20 mouse cellular contexts compared by ENCODE assay signal in genomic region chr3:79564875-79565606, GRCm38 (mm10). TPM values are rescaled to one million over a fixed set of nuclear protein-coding genes. Genes with fewer than 3 reads are reported as not detected.
A peak's percentile ranks its signal among the peaks of the same experiment; 100 is the strongest.
DNase-seq lines count a peak whose midpoint lies in the region; ATAC-seq and TF ChIP-seq lines count a peak whose summit lies in the region.
"Had no signal": no experiment of that assay in that cellular context is flagged by ENCODE, and none has a peak within 500 bp of the region (broad histone marks: within the 10 kb centered on the region; RNA-seq: fewer than 3 reads in every experiment).

No protein-coding gene starts in this region.

- peak overlapping the region; percentile 19 for H3K9ac ChIP-seq in liver, adult 2 months (ENCODE audit: low read depth, low read length)
- H3K9ac ChIP-seq: forebrain, embryonic 13.5 days; hindbrain, embryonic 15.5 days; limb, embryonic 15.5 days; neural tube, embryonic 15.5 days had no signal

- H3K9me3 ChIP-seq in erythroblast, embryonic 14.5 days (ENCODE audit: control insufficient read depth, low read length), result no peaks in the 10 kb centered on the region
- H3K9me3 ChIP-seq: forebrain, embryonic 13.5 days; hindbrain, embryonic 15.5 days; limb, embryonic 15.5 days; neural tube, embryonic 15.5 days had no signal

- no peaks in the 10 kb centered on the region for H3K27me3 ChIP-seq in erythroblast, embryonic 14.5 days (ENCODE audit: control insufficient read depth)
- no peaks in the 10 kb centered on the region for H3K27me3 ChIP-seq in liver, adult 2 months (ENCODE audit: control insufficient read depth, insufficient read depth, low read length)
- H3K27me3 ChIP-seq: forebrain, embryonic 13.5 days; hindbrain, embryonic 15.5 days; limb, embryonic 15.5 days; neural tube, embryonic 15.5 days had no signal

- ATAC-seq in erythroblast, adult 5-6 weeks (replicated peaks; ENCODE audit: low FRiP score, poor library complexity, severe bottlenecking), result no peak
- ATAC-seq: forebrain, embryonic 13.5 days had no signal

- H3K27ac ChIP-seq in liver, adult 2 months (replicated peaks; ENCODE audit: insufficient read depth, low read depth, low read length), result peak overlapping the region; percentile 80
- peak overlapping the region; percentile 99 for H3K27ac ChIP-seq in macrophage
- H3K27ac ChIP-seq: forebrain, embryonic 13.5 days; hindbrain, embryonic 15.5 days; kidney, postnatal 0 days; limb, embryonic 15.5 days; neural tube, embryonic 15.5 days; stomach, postnatal 0 days had no signal

- WGBS in liver, adult 2 months, result 30% methylated on average over 10 of the region's 10 CpGs
- 61% methylated on average over 10 of the region's 10 CpGs for WGBS in macrophage (ENCODE audit: missing documents)

- TF ChIP-seq POLR2A in liver, adult 2 months (IDR thresholded peaks at IDR 0.05; ENCODE audit: extremely low read depth, insufficient read depth, low read length), result no peak

- H3K36me3 ChIP-seq in erythroblast, embryonic 14.5 days (ENCODE audit: control insufficient read depth), result peaks cover 57% of the 10 kb centered on the region
- H3K36me3 ChIP-seq in liver, adult 2 months (ENCODE audit: control insufficient read depth, insufficient read depth, low read length), result no peaks in the 10 kb centered on the region
- H3K36me3 ChIP-seq in macrophage (ENCODE audit: inconsistent target), result no peaks in the 10 kb centered on the region; the same call in 1 of the 2 replicates
- H3K36me3 ChIP-seq: hindbrain, embryonic 15.5 days; limb, embryonic 15.5 days; neural tube, embryonic 15.5 days had no signal

- TF ChIP-seq CTCF in liver, adult 2 months (IDR thresholded peaks at IDR 0.05; ENCODE audit: low read depth, low read length), result no peak

- peaks cover 25% of the 10 kb centered on the region for H3K79me2 ChIP-seq in liver, adult 2 months (ENCODE audit: control insufficient read depth, insufficient read depth, low read length)
- H3K79me2 ChIP-seq in macrophage (ENCODE audit: inconsistent target), result peaks cover 87% of the 10 kb centered on the region

- peaks cover 74% of the 10 kb centered on the region for H3K4me1 ChIP-seq in erythroblast, embryonic 14.5 days (ENCODE audit: control insufficient read depth)
- H3K4me1 ChIP-seq in liver, adult 2 months (ENCODE audit: control insufficient read depth, insufficient read depth, low read length), result peaks cover 16% of the 10 kb centered on the region

- H3K4me3 ChIP-seq in erythroblast, embryonic 14.5 days (replicated peaks), result peak overlapping the region; percentile 99
- no peak overlapping the region for H3K4me3 ChIP-seq in liver, adult 2 months (ENCODE audit: insufficient read depth, low read depth, low read length)
- H3K4me3 ChIP-seq in macrophage (ENCODE audit: inconsistent target), result peak overlapping the region; percentile 100
- H3K4me3 ChIP-seq: forebrain, embryonic 13.5 days; hindbrain, embryonic 15.5 days; limb, embryonic 15.5 days; myocyte; neural tube, embryonic 15.5 days had no signal

- DNase-seq in liver, adult 2 months (ENCODE audit: extremely low read depth, low read depth, low spot score), result peak; percentile 99
- DNase-seq in liver, result no peak
- DNase-seq in kidney, postnatal 36 days, result peak; percentile 76 to 91
- no peak for DNase-seq in thymus, postnatal 0 days (ENCODE audit: low spot score)
- no peak for DNase-seq in embryo, embryonic 11 days
- DNase-seq: adrenal gland, postnatal 10 days; cerebellum, adult 11-12 months; gastrocnemius, postnatal 25 days; midbrain, embryonic 14.5 days; thymus, postnatal 36 days had no signal

RNA-seq across cellular contexts. Expression of gene Fnip2, which starts 2.6 kb away (rescaled TPM):
- polyA plus RNA-seq in erythroblast, embryonic 14.5 days (2012), result 0.36 and 0.43 TPM in 2 replicates
- 35.5 and 82.1 TPM in 2 replicates for total RNA-seq in erythroblast, adult 5-6 weeks (2015; ENCODE audit: low replicate concordance)
- 93.3 and 101 TPM in 2 replicates for total RNA-seq in erythroblast, adult 5-6 weeks (2017; ENCODE audit: low replicate concordance)
- 43.3 and 46.7 TPM in 2 replicates for total RNA-seq in liver, adult 2 months (2014; rRNA removed)
- polyA plus RNA-seq in liver, adult 2 months (2012; rRNA removed), result 4.9 and 6.3 TPM in 2 replicates
- 1,000 to 10,000 TPM in 9 of 26 experiments, 100 to 1,000 TPM in 17; 297 to 1,489 (median 906) TPM for total RNA-seq in macrophage (2018; cell fraction: chromatin; rRNA removed)
- total RNA-seq in macrophage (2018; cell fraction: cytosol; rRNA removed), result 100 to 1,000 TPM; 110 to 449 (median 248) TPM
- 1,000 to 10,000 TPM in 1 of 26 experiments, 100 to 1,000 TPM in 25; 324 to 1,078 (median 679) TPM for total RNA-seq in macrophage (2018; cell fraction: nucleus; rRNA removed)
- polyA plus RNA-seq in macrophage (2018), result 87.1 to 150 TPM (median 126 TPM) in 3 replicates
- 0.71 and 0.90 TPM in 2 replicates for polyA plus RNA-seq in thymus, postnatal 0 days (2015; fragmentation: Nextera tagmentation; extraction: Ambion mirVana)

RNA-seq across cellular contexts. Expression of gene Ppid, which starts 26.1 kb away (rescaled TPM):
- polyA plus RNA-seq in erythroblast, embryonic 14.5 days (2012), result 2.2 and 2.5 TPM in 2 replicates
- total RNA-seq in erythroblast, adult 5-6 weeks (2015; ENCODE audit: low replicate concordance), result 32.3 and 35.5 TPM in 2 replicates
- total RNA-seq in erythroblast, adult 5-6 weeks (2017; ENCODE audit: low replicate concordance), result 60.6 and 64.3 TPM in 2 replicates
- total RNA-seq in liver, adult 2 months (2014; rRNA removed), result 29.5 and 33.3 TPM in 2 replicates
- 5.7 and 7.1 TPM in 2 replicates for polyA plus RNA-seq in liver, adult 2 months (2012; rRNA removed)
- total RNA-seq in macrophage (2018; cell fraction: chromatin; rRNA removed), result 100 to 1,000 TPM in 9 of 26 experiments, 10 to 100 TPM in 17; 63.0 to 144 (median 94.2) TPM
- 10 to 100 TPM in 21 of 26 experiments, 1 to 10 TPM in 5; 7.4 to 21.1 (median 14.3) TPM for total RNA-seq in macrophage (2018; cell fraction: cytosol; rRNA removed)
- total RNA-seq in macrophage (2018; cell fraction: nucleus; rRNA removed), result 100 to 1,000 TPM in 5 of 26 experiments, 10 to 100 TPM in 21; 31.0 to 137 (median 61.1) TPM
- polyA plus RNA-seq in macrophage (2018), result 25.8 to 37.9 TPM (median 37.4 TPM) in 3 replicates
- 130 and 160 TPM in 2 replicates for polyA plus RNA-seq in thymus, postnatal 0 days (2015; fragmentation: Nextera tagmentation; extraction: Ambion mirVana)

Comparison
In these comparisons a context has a peak if more than half of its experiments do, and no peak if none do; other contexts are left out.
1. DNase-seq: peak in liver, adult 2 months (single experiment) and kidney, postnatal 36 days (2 of 2); none in liver (single experiment), thymus, postnatal 0 days (single experiment) and embryo, embryonic 11 days (single experiment).
2. RNA of gene Fnip2, which starts 2.6 kb away (polyA plus RNA-seq): 87.1 to 150 TPM in macrophage; 4.9 to 6.3 TPM in liver, adult 2 months, 0.71 to 0.90 TPM in thymus, postnatal 0 days and 0.36 to 0.43 TPM in erythroblast, embryonic 14.5 days; every median in the first group is over 10 times any median in the second.